Comparison of ENCODE assay signal across 9 mouse cellular contexts in the genomic region with DNA sequence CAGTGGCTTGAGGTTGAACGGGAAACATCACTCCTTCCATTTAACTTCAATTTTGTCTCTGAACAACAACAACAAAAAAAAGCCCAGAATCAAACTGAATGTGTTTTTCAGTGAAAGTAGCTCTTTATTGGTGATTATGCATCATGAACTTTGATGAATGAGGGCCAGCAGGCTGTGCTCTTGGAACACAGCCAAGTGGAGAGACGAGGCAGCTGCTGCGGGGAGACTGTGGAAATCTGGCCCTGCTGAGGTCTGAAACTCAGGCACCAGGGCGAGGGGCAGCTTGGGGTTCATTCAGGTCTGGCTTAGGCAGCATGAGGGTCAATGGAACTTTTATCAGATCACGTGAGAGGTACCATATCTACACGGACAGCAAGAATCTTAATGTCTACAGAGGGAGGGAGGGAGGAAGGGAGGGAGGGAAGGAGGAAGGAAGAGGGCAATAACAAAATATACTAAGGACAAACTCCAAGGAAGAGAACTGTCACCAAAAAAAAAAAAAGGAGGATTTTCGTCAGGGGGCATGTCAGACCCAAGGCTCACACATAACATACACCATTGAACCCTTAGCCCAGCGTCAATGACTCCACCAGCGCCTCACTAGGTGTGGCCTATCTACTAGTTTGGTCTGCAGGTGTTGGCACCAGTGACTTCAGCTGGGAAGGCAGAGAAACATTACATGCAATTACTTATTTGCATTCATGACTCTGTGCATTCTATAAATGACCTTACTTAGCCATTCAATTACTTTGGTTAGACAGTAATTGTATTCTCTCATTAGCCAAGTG.
DNase-seq lines count a peak whose midpoint lies in the region; ATAC-seq and TF ChIP-seq lines count a peak whose summit lies in the region.
"Had no signal": no experiment of that assay in that cellular context is flagged by ENCODE, and none has a peak within 500 bp of the region (broad histone marks: within the 10 kb centered on the region; RNA-seq: fewer than 3 reads in every experiment).

No protein-coding gene starts in this region.

- 29% methylated on average over 9 of the region's 9 CpGs for WGBS in hindbrain, postnatal 0 days

- peak; percentile 35 to 71 for DNase-seq in adrenal gland, adult (ENCODE audit: inconsistent age in 2 of 2, low spot score in 1 of 2)
- DNase-seq in adrenal gland, adult 18-20 months (ENCODE audit: low spot score in 2 of 2) = no peak
- peak; percentile 43 for DNase-seq in adrenal gland, postnatal 14 days
- peak; percentile 22 for DNase-seq in gastrocnemius, postnatal 14 days
- DNase-seq in hindbrain, postnatal 0 days (ENCODE audit: low spot score) = peak; percentile 84
- DNase-seq in lung, postnatal 25 days (ENCODE audit: low spot score) = peak; percentile 28
- DNase-seq in B cell, adult 2 months = no peak
- DNase-seq in natural killer cell, adult 2 months (ENCODE audit: low spot score in 2 of 2) = no peak

- 0 out of 2 replicates have a peak overlapping the region, but pooled peaks have one; percentile 54 for H3K27ac ChIP-seq in hindbrain, postnatal 0 days
- H3K27ac ChIP-seq: limb, embryonic 13.5 days had no signal

- H3K4me2 ChIP-seq in hindbrain, postnatal 0 days (ENCODE audit: low read depth, low read length) = no peak overlapping the region
- H3K4me2 ChIP-seq: limb, embryonic 13.5 days had no signal

- H3K9ac ChIP-seq in hindbrain, postnatal 0 days (replicated peaks; ENCODE audit: low read length) = no peak overlapping the region
- H3K9ac ChIP-seq: limb, embryonic 13.5 days had no signal

- H3K4me3 ChIP-seq in hindbrain, postnatal 0 days (ENCODE audit: low read length) = no peak overlapping the region
- H3K4me3 ChIP-seq: limb, embryonic 13.5 days had no signal

- ATAC-seq in hindbrain, postnatal 0 days = peak; percentile 63

- no peak for TF ChIP-seq CTCF in hindbrain, postnatal 0 days (IDR thresholded peaks at IDR 0.05; ENCODE audit: low read depth)

- intact Hi-C loops in gastrocnemius, postnatal 14 days (cut with DNase I; ENCODE audit: low total_unique reads) = no loop called here

- no peaks in the 10 kb centered on the region for H3K27me3 ChIP-seq in hindbrain, postnatal 0 days (ENCODE audit: insufficient read depth, low read length)

- H3K9me3 ChIP-seq in hindbrain, postnatal 0 days (ENCODE audit: low read length) = no peaks in the 10 kb centered on the region
- H3K9me3 ChIP-seq: limb, embryonic 13.5 days had no signal

- no peaks in the 10 kb centered on the region for H3K36me3 ChIP-seq in hindbrain, postnatal 0 days (ENCODE audit: insufficient read depth, low read length)
- H3K36me3 ChIP-seq: limb, embryonic 13.5 days had no signal

- peaks cover 13% of the 10 kb centered on the region; the same call in 1 of the 2 replicates for H3K4me1 ChIP-seq in hindbrain, postnatal 0 days (ENCODE audit: insufficient read depth, low read length)

Comparison
In these comparisons a context has a peak if more than half of its experiments do, and no peak if none do; other contexts are left out.
1. DNase-seq: peak in adrenal gland, adult (2 of 2), adrenal gland, postnatal 14 days (single experiment), gastrocnemius, postnatal 14 days (single experiment), hindbrain, postnatal 0 days (single experiment) and lung, postnatal 25 days (single experiment); none in adrenal gland, adult 18-20 months (0 of 2), B cell, adult 2 months (0 of 2) and natural killer cell, adult 2 months (0 of 2).